ENCODE assay signal across 24 mouse cellular contexts in the genomic region with DNA sequence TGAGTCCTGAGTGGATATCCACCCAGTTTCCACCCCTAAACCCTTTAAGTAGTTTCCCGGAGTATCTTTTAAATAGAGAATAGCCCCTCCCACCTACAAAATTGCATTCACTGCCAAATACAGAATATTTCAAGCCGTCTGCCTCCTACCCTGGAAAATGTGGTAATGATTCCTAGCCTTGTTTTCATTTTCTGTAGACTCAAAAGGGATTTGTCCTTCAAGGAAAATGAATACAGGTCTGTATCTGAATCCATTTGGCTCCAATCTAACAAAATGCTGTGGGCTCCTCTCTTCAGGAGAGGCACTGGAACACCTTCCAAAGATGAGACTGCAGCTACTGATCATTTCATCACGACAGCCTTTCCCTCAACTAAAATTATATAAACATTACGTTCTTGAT.
DNase-seq lines count a peak whose midpoint lies in the region; ATAC-seq and TF ChIP-seq lines count a peak whose summit lies in the region.
"Had no signal": no experiment of that assay in that cellular context is flagged by ENCODE, and none has a peak within 500 bp of the region (broad histone marks: within the 10 kb centered on the region; RNA-seq: fewer than 3 reads in every experiment).

No protein-coding gene starts in this region.

- no peak for TF ChIP-seq CTCF in left cerebral cortex, adult 2 months (IDR thresholded peaks at IDR 0.05)

- H3K4me3 ChIP-seq in left cerebral cortex, adult 2 months = no peak overlapping the region
- H3K4me3 ChIP-seq: embryonic facial prominence, embryonic 12.5 days; embryonic facial prominence, embryonic 15.5 days; erythroblast, embryonic 14.5 days; forebrain, embryonic 10.5 days; forebrain, embryonic 12.5 days had no signal

- peak overlapping the region; percentile 63; the same call in 1 of the 2 replicates for H3K27ac ChIP-seq in left cerebral cortex, adult 2 months
- H3K27ac ChIP-seq: embryonic facial prominence, embryonic 12.5 days; embryonic facial prominence, embryonic 15.5 days; forebrain, embryonic 10.5 days; forebrain, embryonic 12.5 days had no signal

- intact Hi-C loops in left cerebral cortex, adult 2 months (cut with DNase I) = no loop called here

- no peak for DNase-seq in frontal cortex, postnatal 36 days (ENCODE audit: low spot score in 2 of 2)
- no peak for DNase-seq in left cerebral cortex, adult 2 months (ENCODE audit: extremely low spot score in 1 of 2, low spot score in 2 of 2)
- no peak for DNase-seq in left cerebral cortex, adult 11 months (ENCODE audit: low spot score)
- DNase-seq in brain, adult 2 months (ENCODE audit: low read depth, low spot score) = peak; percentile 50
- DNase-seq in telencephalon, adult 2 months (ENCODE audit: low read depth, low spot score) = peak; percentile 55
- DNase-seq in adrenal gland, postnatal 4 days (ENCODE audit: low spot score in 2 of 2) = no peak
- DNase-seq: adrenal gland, adult 2 months; adrenal gland, postnatal 10 days; adrenal gland, postnatal 25 days; cerebellum, adult 11 months; cerebellum, adult 18-20 months; cerebellum, adult 8-10 months; cerebellum, adult 9-11 months; cerebellum, postnatal 14 days; cerebellum, postnatal 36 days; embryo, embryonic 11 days had no signal

- peak; percentile 72 for ATAC-seq in frontal cortex, adult (ENCODE audit: low TSS enrichment)
- ATAC-seq: forebrain, embryonic 14.5 days; forebrain, embryonic 16.5 days had no signal

Comparison
In these comparisons a context has a peak if more than half of its experiments do, and no peak if none do; other contexts are left out.
1. DNase-seq: peak in brain, adult 2 months (single experiment) and telencephalon, adult 2 months (single experiment); none in frontal cortex, postnatal 36 days (0 of 2), left cerebral cortex, adult 2 months (0 of 2), left cerebral cortex, adult 11 months (single experiment) and adrenal gland, postnatal 4 days (0 of 2).